Mouse (Mus musculus): Measurements from ENCODE around the gene Gm16867. TPM values are rescaled to one million over a fixed set of nuclear protein-coding genes. Genes with fewer than 3 reads are reported as not detected.
"Not testable (repeated sequence)": the region's sequence is repeated elsewhere in the genome, so short reads cannot be mapped to it uniquely, and the experiment has no call there.

Gene Gm16867
- 1 to 10 TPM; 2.2 to 2.7 TPM for total RNA-seq (2021)
- long read RNA-seq, experiment 1, partial matches to known transcripts: 0 of 1 reads
- long read RNA-seq, experiment 1, other reads (novel, unspliced or antisense): 1 of 1 reads
- long read RNA-seq, experiment 2, partial matches to known transcripts: 1 of 1 reads
- long read RNA-seq, experiment 2, other reads (novel, unspliced or antisense): 0 of 1 reads

- H3K4me3 ChIP-seq; intact Hi-C loops (cut with DNase I); DNase-seq; H3K27ac ChIP-seq: not testable (repeated sequence)
These were observed at the start of gene Gm16867 for GRCm38 (mm10) chr14:69503174-69503573. TSS of gene Gm16867 (minus strand) at chr14:69503362.

- intact Hi-C loops (cut with DNase I); H3K27ac ChIP-seq; H3K4me3 ChIP-seq; DNase-seq: not testable (repeated sequence)
These were observed 44.1 kb upstream of the Gm16867 start for GRCm38 (mm10) chr14:69547310-69547709.

- H3K27ac ChIP-seq; intact Hi-C loops (cut with DNase I); DNase-seq; H3K4me3 ChIP-seq: not testable (repeated sequence)
These were observed 41.9 kb upstream of the Gm16867 start for GRCm38 (mm10) chr14:69545052-69545451.

- intact Hi-C loops (cut with DNase I); H3K4me3 ChIP-seq: not testable (repeated sequence)
These were observed 40.9 kb upstream of the Gm16867 start for GRCm38 (mm10) chr14:69544033-69544432.

GRCm38 (mm10) chr14:69542695-69543094 is 39.5 kb upstream of the Gm16867 start:
- H3K4me3 ChIP-seq; DNase-seq; H3K27ac ChIP-seq; intact Hi-C loops (cut with DNase I): not testable (repeated sequence)

More at GRCm38 (mm10) chr14:69544033-69544432, 40.9 kb upstream of the Gm16867 start:
- H3K27ac ChIP-seq, DNase-seq: not testable (repeated sequence)

GRCm38 (mm10) chr14:69540113-69540512 is 37.0 kb upstream of the Gm16867 start:
- intact Hi-C loops (cut with DNase I); H3K4me3 ChIP-seq; DNase-seq; H3K27ac ChIP-seq: not testable (repeated sequence)

- H3K4me3 ChIP-seq; H3K27ac ChIP-seq; intact Hi-C loops (cut with DNase I); DNase-seq: not testable (repeated sequence)
These were observed 33.4 kb upstream of the Gm16867 start for GRCm38 (mm10) chr14:69536539-69536938.

- H3K4me3 ChIP-seq; intact Hi-C loops (cut with DNase I); H3K27ac ChIP-seq; DNase-seq: not testable (repeated sequence)
These were observed 23.0 kb upstream of the Gm16867 start for GRCm38 (mm10) chr14:69526202-69526601.

GRCm38 (mm10) chr14:69523001-69523400 is 19.8 kb upstream of the Gm16867 start:
- H3K27ac ChIP-seq; DNase-seq; intact Hi-C loops (cut with DNase I); H3K4me3 ChIP-seq: not testable (repeated sequence)

- H3K4me3 ChIP-seq; intact Hi-C loops (cut with DNase I); H3K27ac ChIP-seq; DNase-seq: not testable (repeated sequence)
These were observed 17.6 kb upstream of the Gm16867 start for GRCm38 (mm10) chr14:69520810-69521209.

- intact Hi-C loops (cut with DNase I): not testable (repeated sequence)
These were observed 9.3 kb upstream of the Gm16867 start, which contains the start of gene Gm27179 for GRCm38 (mm10) chr14:69512449-69512848. TSS of gene Gm27179 (minus strand) at chr14:69512549.

GRCm38 (mm10) chr14:69507000-69507399 is 3.8 kb upstream of the Gm16867 start:
- H3K4me3 ChIP-seq; intact Hi-C loops (cut with DNase I); H3K27ac ChIP-seq; DNase-seq: not testable (repeated sequence)

More at GRCm38 (mm10) chr14:69512449-69512848, 9.3 kb upstream of the Gm16867 start, which contains the start of gene Gm27179:
- DNase-seq, H3K27ac ChIP-seq, H3K4me3 ChIP-seq: not testable (repeated sequence)

GRCm38 (mm10) chr14:69502440-69503150 is 567 bp downstream of the Gm16867 start:
- DNase-seq; intact Hi-C loops (cut with DNase I); H3K4me3 ChIP-seq; H3K27ac ChIP-seq: not testable (repeated sequence)

GRCm38 (mm10) chr14:69496259-69496658 is 6.9 kb downstream of the Gm16867 start:
- intact Hi-C loops (cut with DNase I): not testable (repeated sequence)

GRCm38 (mm10) chr14:69494946-69495345 is 8.2 kb downstream of the Gm16867 start:
- H3K27ac ChIP-seq; DNase-seq; intact Hi-C loops (cut with DNase I): not testable (repeated sequence)

More at GRCm38 (mm10) chr14:69496259-69496658, 6.9 kb downstream of the Gm16867 start:
- not testable (repeated sequence) for DNase-seq, H3K27ac ChIP-seq, H3K4me3 ChIP-seq

GRCm38 (mm10) chr14:69494522-69494921 is 8.6 kb downstream of the Gm16867 start:
- intact Hi-C loops (cut with DNase I); H3K4me3 ChIP-seq; H3K27ac ChIP-seq; DNase-seq: not testable (repeated sequence)

More at GRCm38 (mm10) chr14:69494946-69495345, 8.2 kb downstream of the Gm16867 start:
- H3K4me3 ChIP-seq: not testable (repeated sequence)

GRCm38 (mm10) chr14:69488001-69488400 is 15.2 kb downstream of the Gm16867 start:
- DNase-seq; intact Hi-C loops (cut with DNase I); H3K27ac ChIP-seq; H3K4me3 ChIP-seq: not testable (repeated sequence)

- H3K4me3 ChIP-seq; intact Hi-C loops (cut with DNase I); H3K27ac ChIP-seq; DNase-seq: not testable (repeated sequence)
These were observed 17.6 kb downstream of the Gm16867 start for GRCm38 (mm10) chr14:69485466-69486135.

Measured in gastrocnemius, adult 2 months (tissue).